Mouse (Mus musculus): ENCODE measurements at regions not wholly inside any gene's neighbourhood (a gene's known extent, or its start where the extent isn't known, plus 50 kb on each side); places are given as distances from the start of the nearest gene placed in this dataset.

DNA sequence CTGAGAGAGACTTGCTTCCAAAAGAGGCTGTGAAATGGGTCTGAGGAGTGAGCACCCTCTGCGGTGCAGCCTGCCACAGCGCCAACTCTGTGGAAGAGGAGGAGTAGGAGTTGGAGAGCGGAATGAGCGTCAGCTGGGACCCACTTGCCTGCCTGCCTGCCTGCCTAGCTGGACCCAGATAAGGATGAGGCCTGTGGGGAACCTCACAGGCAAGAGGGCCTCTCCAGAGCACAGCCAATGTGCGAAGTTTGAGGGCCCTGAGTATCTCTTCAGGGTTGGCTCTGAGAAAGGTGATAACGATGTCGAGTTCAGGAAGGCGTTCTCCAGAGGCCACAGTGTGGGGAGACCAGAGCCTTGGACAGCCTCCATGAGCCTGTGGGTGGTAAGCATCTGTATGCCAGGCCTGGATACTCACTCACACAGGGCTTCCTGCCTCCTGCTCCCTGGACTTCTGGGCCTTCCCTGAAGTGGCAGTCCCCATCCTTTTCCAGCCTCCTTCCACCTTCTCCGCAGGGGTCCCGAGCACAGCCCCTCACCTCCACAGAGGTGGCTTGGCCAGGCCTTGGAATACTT lies 326.9 kb upstream of the Dio3 start:
- DNase-seq (ENCODE audit: low spot score in 2 of 2) = no peak

GRCm38 (mm10) chr12:109952933-109953332 lies 325.9 kb upstream of the Dio3 start:
- DNase-seq (ENCODE audit: low spot score in 2 of 2) = no peak

GRCm38 (mm10) chr12:109957305-109957704 lies 321.6 kb upstream of the Dio3 start:
- no peak for DNase-seq (ENCODE audit: low spot score in 2 of 2)

DNA sequence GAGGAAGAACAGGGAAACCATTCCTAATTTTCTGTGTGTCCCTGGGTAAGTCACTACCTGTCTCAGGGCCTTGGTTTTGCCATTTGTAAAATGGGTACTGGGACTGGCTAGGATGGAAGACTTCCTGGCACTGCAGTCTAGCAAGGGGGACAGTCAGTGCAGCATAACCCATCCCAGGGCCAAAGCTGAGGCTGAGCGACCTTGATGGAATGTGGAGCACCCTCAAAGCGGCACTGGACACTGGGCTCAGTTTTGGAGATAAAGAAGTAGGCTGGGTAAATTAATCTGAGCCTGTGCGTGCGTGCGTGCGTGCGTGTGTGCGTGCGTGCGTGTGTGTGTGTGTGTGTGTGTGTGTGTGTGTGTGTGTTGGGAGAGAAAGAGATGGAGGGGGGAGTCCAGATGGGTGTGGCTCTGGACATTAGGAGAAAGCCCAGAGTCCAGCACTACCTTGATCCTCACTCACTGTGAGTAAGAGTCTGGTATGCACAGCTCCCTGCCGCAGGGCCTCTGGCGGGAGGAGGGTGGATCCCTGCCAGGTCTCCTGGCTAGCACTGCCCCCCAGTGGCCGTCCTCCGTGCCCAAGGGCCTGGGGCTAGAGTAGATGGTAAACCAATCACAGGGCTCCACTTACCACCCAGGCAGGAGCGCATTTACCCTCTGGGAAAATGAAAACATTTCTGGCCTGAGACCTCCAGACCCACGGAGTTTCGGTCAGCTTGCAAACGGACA lies 320.3 kb upstream of the Dio3 start:
- DNase-seq (ENCODE audit: low spot score in 2 of 2) = peak in 1 of 2 experiments; percentile 37

DNA sequence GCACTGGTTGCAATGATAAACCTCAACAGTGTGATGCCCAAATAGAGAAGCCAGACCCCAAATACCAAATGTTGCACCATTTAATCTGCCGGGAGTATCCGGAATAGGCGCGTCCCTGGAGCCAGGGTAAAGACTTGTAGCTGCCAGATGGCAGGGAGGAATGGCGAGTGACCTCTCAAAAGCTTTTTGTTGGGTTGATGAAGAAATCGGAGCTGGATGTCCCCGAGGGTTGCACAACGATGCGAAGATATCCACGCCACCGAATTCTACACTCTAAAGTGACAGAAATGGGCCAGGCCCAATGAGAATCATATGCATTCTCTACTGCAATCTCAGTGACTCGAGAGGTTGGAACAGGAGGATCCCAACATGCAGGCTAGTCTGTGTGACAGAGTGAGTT lies 312.1 kb upstream of the Dio3 start:
- no peak for DNase-seq (ENCODE audit: low spot score in 2 of 2)

DNA sequence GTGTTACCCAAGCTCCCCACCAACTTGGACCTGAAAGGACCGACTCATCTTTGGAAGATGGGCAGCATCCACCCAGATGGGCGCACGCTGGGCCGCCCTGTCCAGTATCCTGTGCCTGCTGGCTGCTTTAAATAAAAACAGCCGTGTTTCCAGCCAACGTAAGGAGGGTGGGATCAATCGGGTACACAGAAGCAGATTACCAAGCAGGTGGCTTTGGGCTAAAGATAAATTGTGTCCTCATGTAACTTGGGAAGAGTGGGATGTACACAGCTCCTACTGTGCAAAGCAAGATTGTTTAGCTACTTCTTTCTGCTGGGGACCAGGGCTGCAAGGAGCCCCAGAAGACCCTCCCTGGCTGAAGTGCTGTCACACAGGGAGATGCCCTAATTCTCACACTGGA lies 310.6 kb upstream of the Dio3 start:
- peak in 1 of 2 experiments; percentile 38 for DNase-seq (ENCODE audit: low spot score in 2 of 2)

DNA sequence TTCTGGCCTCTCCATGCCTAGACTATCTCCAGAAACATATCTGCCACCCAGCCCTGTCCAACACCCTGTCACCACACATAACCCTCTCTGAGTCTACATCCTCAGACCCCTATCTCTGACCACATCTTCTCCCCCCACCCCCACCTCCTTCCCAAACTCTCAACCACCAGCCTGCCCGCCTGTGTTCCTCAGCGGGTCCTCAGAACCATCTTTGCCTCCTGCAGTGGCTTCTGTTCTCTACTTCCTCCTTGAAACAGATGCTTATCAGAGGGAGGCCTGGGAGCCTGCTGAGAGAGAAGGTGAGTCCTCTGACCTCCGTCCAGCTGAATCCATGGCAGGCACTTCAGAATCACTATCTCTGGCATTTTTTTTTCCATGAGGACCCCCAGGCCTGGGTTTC lies 307.4 kb upstream of the Dio3 start:
- DNase-seq (ENCODE audit: low spot score in 2 of 2) = no peak

DNA sequence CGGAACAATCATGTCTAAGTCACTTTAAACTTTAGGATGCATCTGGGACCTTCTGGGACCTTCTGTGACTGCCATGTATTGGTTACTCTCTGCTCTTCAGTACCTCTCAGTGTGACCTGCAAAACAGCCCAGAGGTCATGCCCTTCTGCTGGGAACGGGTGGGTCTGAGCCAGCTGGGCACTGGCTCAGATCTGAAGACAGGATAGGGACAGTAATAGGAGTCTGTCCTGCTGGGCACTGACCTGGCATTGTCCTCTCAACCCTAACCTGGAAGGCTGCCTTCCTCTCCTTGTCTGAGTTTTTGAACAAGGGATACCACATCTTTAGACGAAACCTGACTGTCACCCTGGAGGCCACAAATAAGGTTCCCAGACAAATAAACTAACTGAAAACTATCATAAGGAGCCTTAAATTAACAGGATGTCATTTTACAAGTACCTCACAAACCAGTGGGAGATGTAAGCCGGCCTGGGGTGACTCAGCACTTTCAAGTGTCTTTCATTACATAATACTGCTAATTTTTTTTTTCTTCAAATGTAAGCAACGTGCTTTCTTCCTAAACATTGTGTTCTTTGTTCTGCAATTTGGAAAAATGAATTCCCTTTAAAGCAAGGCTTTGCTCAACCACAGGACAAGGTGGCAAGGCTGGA lies 306.4 kb upstream of the Dio3 start:
- DNase-seq (ENCODE audit: low spot score in 2 of 2) = no peak

- DNase-seq (ENCODE audit: low spot score in 2 of 2) = no peak
Measured at GRCm38 (mm10) chr12:109973598-109973997, 305.3 kb upstream of the Dio3 start.

GRCm38 (mm10) chr12:109975176-109975972 lies 303.5 kb upstream of the Dio3 start:
- DNase-seq (ENCODE audit: low spot score in 2 of 2) = peak in 1 of 2 experiments; percentile 76

DNA sequence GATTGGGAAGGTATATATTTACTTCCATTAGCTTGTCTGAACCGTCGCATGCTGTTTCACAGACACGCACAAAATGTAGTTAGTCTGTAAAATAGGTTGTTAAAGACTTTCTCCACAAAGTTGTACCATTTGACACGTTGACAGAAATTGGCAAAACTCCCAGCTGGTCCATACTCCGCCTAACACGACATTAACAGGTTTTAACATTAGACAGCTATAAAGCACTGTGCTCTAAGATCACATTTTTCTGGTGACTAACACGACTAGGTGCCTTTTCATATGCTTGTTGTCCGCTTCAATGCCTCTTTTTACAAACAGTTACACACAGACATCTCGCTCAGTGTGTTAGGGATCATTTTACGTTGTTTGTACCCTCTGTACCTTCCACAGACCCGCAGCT lies 294.2 kb upstream of the Dio3 start:
- no peak for DNase-seq (ENCODE audit: low spot score in 2 of 2)

DNA sequence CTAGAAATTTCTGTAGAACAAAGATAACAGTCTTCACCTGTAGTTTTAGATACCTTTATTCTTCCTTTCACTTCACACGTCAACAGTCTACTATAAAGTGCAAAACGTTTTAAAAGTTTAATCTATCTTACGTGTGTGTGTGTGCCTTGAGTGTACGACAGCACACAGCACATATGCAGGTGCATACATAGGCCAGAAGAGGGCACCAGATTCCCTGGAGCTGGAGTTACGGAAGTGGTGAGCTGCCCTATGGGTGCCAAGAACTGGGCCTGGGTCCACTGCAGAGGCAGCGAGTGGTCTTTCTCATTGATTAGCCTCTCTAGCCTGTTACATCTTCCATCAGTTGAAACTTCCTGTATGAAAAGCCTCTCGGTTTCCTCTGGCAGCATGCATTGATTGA lies 285.5 kb upstream of the Dio3 start:
- no peak for DNase-seq (ENCODE audit: low spot score in 2 of 2)

DNA sequence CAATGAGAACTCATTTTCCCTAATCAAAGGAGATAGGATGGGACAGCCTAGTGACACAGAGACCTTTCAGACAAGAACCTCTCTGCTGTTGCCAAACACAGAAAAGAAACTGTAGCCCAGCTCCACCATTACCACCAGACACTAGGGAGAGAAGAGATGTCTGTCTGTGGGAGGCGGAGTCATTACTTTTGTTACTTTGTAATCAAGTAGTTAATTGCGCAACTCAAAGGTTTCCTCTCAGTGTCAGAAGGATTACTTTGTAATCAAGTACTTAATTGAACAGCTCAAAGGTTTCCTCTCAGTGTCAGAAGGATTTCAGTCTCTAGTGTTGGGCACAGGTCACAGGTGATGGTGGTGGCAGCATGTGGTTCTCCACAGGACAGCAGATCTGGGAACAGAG lies 276.2 kb upstream of the Dio3 start:
- DNase-seq (ENCODE audit: low spot score in 2 of 2) = no peak

DNA sequence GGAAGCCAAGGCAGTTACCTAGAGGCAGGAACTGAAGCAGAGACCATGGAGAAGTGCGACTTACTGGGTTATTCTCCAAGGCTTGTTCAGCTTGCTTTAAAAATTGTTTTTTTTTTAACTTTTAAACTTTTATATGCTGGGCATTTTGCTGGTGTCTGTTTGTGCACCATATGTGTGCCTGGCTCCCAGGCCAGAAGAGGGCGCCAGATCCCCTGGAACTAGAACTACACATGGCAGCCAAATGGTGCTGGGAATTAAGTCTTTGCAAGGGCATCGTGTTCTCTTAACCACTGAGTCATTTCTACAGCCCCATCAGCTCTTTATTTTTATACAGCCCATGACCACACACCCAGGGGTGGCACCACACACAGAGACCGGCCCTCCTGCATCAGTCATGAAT lies 269.7 kb upstream of the Dio3 start:
- no peak for DNase-seq (ENCODE audit: low spot score in 2 of 2)

GRCm38 (mm10) chr12:110020541-110021470 lies 258.1 kb upstream of the Dio3 start:
- no peak for DNase-seq (ENCODE audit: low spot score in 2 of 2)

GRCm38 (mm10) chr12:110021690-110022089 lies 257.2 kb upstream of the Dio3 start:
- DNase-seq (ENCODE audit: low spot score in 2 of 2) = no peak

DNA sequence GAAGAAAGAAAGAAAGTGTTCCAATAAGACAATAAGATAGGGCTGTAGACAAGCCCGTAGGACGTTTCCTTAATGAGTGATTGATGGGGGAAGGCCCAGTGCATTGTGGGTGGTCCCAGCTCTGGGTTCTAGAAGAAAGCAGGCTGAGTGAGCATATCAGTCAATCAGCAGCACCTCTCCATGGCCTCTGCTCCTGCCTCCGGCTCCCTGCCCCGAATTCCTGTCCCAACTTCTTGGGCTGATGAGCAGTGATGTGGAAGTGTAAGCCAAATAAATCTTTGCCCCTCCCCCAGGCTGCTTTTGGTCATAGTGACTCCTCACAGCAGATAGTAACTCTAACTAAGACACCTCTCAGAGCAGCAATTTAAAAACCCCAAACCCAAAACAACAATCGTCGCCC lies 256.2 kb upstream of the Dio3 start:
- DNase-seq (ENCODE audit: low spot score in 2 of 2) = no peak

DNA sequence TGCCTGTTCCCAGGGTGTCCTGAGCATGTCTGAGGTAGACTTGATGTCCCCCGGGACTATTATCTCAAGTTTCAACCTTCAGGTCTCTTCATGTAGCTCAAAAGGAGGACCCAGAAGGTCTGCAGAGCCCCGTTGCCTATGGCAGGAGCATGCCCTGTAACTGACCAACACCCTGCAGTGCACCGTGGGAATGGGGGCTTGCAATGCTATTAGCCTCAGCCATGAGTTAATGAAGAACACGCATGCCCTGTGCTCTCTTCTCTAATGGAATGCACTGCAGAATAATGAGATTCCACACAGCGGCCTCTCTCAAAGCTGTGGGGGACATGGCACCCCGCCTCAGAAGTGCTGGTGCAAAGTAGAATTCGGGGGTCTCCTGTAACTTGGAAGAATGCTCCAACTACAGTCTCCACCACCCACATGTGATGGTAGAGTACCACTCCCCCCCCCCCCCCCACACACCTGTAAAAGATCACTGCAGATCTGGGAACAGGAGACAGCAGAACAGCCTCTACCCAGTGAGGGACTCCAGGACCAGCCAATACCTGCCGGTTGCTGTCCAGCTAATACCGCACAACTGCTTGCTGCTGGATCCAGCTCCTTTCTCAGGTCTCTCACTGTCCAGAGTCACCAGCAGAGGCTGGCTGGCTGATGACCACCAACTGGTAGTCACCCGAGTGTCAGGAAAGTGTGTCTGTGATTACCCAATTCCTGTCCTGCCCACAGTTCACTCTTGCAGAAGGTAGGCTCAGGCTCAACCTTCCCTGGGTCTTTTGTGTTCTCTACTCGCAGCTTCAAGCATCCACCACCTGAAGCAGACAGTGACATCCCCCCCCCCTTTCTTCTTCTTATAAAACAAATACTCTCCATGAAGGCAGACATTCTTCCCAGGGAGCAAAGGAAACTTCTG lies 255.4 kb upstream of the Dio3 start:
- DNase-seq (ENCODE audit: low spot score in 2 of 2) = no peak

GRCm38 (mm10) chr12:110024295-110024694 lies 254.6 kb upstream of the Dio3 start:
- no peak for DNase-seq (ENCODE audit: low spot score in 2 of 2)

DNA sequence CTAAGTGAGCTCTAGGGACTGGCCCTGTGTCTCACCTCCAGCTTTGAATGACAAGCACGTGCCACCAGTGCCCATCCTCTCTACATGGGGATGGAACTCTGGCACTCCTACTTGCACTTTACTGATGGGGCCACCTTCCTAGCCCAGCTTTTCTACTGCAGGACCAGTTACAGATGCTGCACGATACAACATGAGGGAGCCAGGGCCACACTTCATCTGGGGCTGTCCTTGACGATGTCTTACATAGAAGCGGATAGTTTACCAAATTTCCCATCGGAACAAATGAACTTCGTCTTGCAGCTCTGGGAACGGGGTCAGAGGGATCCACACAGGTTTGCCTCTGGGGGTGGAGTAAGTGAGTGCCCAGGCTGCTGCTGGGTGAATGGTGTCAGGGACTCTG lies 253.7 kb upstream of the Dio3 start:
- DNase-seq (ENCODE audit: low spot score in 2 of 2) = no peak
